Mouse (Mus musculus) liver, postnatal 0 days (tissue): ENCODE measurements at regions not wholly inside any gene's neighbourhood (a gene's known extent, or its start where the extent isn't known, plus 50 kb on each side); places are given as distances from the start of the nearest gene placed in this dataset.

ENCODE experiments used
- CTCF ChIP-seq: sonication (generic); IDR thresholded peaks from 2 replicates; pipeline ENCODE4 v1.5.1; 2016; ENCODE audit warnings: antibody characterized with exemption, low read depth
- EP300 ChIP-seq: IDR thresholded peaks from 2 replicates; pipeline ENCODE4 v1.6.1; 2016; ENCODE audit warnings: antibody characterized with exemption, low read depth, mild to moderate bottlenecking

DNA sequence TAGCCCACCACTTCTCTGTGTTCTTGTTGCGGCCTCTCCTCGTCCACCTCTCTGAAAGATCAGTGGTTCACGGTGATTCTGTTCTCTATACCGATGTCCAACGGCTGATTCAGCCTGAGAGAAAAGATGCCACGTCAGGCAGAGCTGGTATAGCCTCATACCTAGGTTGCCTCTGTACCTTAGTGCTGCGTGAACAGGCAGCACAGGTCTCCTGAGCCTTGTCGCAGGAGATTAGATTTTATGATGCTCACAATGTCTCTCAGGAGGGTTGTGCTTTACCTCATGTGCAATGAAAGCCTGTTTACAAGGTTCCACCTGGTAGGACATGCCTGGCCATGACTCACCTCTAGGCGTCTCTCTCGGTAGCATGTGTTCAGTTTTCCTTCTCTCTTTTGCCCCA is 267.6 kb upstream of the Clnk start:
- TF ChIP-seq EP300 (no peak), CTCF (no peak)
